11 mouse cellular contexts compared by ENCODE assay signal in the genomic region with DNA sequence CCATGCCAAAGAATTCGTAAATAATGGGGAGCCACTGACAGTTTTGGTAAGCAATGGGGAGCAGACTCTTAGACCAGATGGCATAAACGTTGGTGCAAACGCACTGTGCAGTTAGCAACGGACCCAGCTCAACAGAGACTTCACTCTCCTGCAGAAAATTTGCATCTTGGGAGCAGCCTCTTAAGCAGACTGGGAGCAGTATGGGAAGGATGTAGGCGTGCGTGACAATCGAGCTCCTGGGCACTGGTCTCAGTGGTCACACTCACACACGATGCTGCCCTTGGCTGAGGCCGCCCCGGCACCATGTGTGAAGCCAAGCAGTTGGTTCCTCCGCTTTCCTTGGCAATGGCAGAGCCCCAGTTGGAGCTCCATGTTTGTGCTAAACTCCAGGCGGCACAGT.
DNase-seq lines count a peak whose midpoint lies in the region; TF ChIP-seq lines count a peak whose summit lies in the region.
"Had no signal": no experiment of that assay in that cellular context is flagged by ENCODE, and none has a peak within 500 bp of the region (broad histone marks: within the 10 kb centered on the region; RNA-seq: fewer than 3 reads in every experiment).

No protein-coding gene starts in this region.

- DNase-seq in cerebellum, adult 18-20 months, result peak; percentile 45 to 48
- no peak for DNase-seq in cerebellum, postnatal 4 days (ENCODE audit: low spot score in 2 of 2)
- DNase-seq in brain, embryonic 14.5 days (ENCODE audit: low read depth), result peak; percentile 78
- DNase-seq in frontal cortex, postnatal 36 days (ENCODE audit: low spot score in 2 of 2), result peak; percentile 15 to 35
- peak; percentile 36 for DNase-seq in left cerebral cortex, postnatal 4 days
- DNase-seq in c-Kit-positive CD71-positive TER-119-positive erythroid progenitor cells, embryonic 14.5 days (ENCODE audit: low spot score), result no peak
- no peak for DNase-seq in heart, adult 9 months (ENCODE audit: low spot score in 2 of 2)
- DNase-seq in testis, postnatal 10 days (ENCODE audit: low spot score), result no peak
- DNase-seq: adrenal gland, postnatal 25 days; kidney, postnatal 25 days; lung, embryonic 14.5 days had no signal

- TF ChIP-seq CTCF in brain, embryonic 14.5 days (IDR thresholded peaks at IDR 0.05; ENCODE audit: borderline replicate concordance, extremely low read depth, insufficient read depth, insufficient read length), result no peak

- no peak for TF ChIP-seq POLR2A in brain, embryonic 14.5 days (IDR thresholded peaks at IDR 0.05; ENCODE audit: borderline replicate concordance, extremely low read depth, insufficient read depth, insufficient read length, poor library complexity, severe bottlenecking)

- intact Hi-C loops in left cerebral cortex, postnatal 4 days (cut with DNase I), result no loop called here

Comparison
In these comparisons a context has a peak if more than half of its experiments do, and no peak if none do; other contexts are left out.
1. DNase-seq: peak in cerebellum, adult 18-20 months (2 of 2), brain, embryonic 14.5 days (single experiment), frontal cortex, postnatal 36 days (2 of 2) and left cerebral cortex, postnatal 4 days (single experiment); none in cerebellum, postnatal 4 days (0 of 2), c-Kit-positive CD71-positive TER-119-positive erythroid progenitor cells, embryonic 14.5 days (single experiment), heart, adult 9 months (0 of 2) and testis, postnatal 10 days (single experiment).